Mouse (Mus musculus) MEL (cell line): ENCODE results near the gene Jag2. TPM values are rescaled to one million over a fixed set of nuclear protein-coding genes. Genes with fewer than 3 reads are reported as not detected.

ENCODE experiments used
- DNase-seq: peaks from one replicate; pipeline ENCODE4 v3.0.0; 2011; ENCODE audit warnings: low read depth, low spot score
- H3K27ac ChIP-seq: 2 replicates; pipeline ENCODE4 v1.5.1; 2012; ENCODE audit warnings: low read depth, mild to moderate bottlenecking, control low read depth, low read length, moderate library complexity; ENCODE audit not compliant: control insufficient read depth
- H3K27me3 ChIP-seq, 2 experiments: fragments of 150-350 bp in 1 of 2; sonication (generic) in 1 of 2; 2 replicates each; pipeline ENCODE4 v1.6.1; 2012; ENCODE audit warnings: low read length in 2 of 2, mild to moderate bottlenecking in 2 of 2, improper control_type of control experiment in 1 of 2, moderate library complexity in 1 of 2; ENCODE audit not compliant: insufficient read depth in 2 of 2, control insufficient read depth in 1 of 2
- H3K36me3 ChIP-seq, 2 experiments: 2 replicates each; pipeline ENCODE4 v1.6.1; 2012 to 2014; ENCODE audit warnings: low read length in 2 of 2, improper control_type of control experiment in 1 of 2, inconsistent platforms in 1 of 2, mild to moderate bottlenecking in 1 of 2; ENCODE audit not compliant: insufficient read depth in 2 of 2, control insufficient read depth in 1 of 2
- H3K4me1 ChIP-seq, 2 experiments: fragments of 150-350 bp in 1 of 2; sonication (generic) in 1 of 2; 2 replicates each; pipeline ENCODE4 v1.6.1; 2012; ENCODE audit warnings: low read length in 2 of 2, improper control_type of control experiment in 1 of 2, mild to moderate bottlenecking in 1 of 2; ENCODE audit not compliant: insufficient read depth in 2 of 2, control insufficient read depth in 1 of 2
- H3K4me3 ChIP-seq, 2 experiments: fragments of 150-350 bp in 1 of 2; sonication (generic) in 1 of 2; 2 replicates each; pipeline ENCODE4 v1.5.1; 2012; ENCODE audit warnings: low read depth in 2 of 2, low read length in 2 of 2, mild to moderate bottlenecking in 2 of 2, moderate library complexity in 2 of 2, control low read depth in 1 of 2, improper control_type of control experiment in 1 of 2; ENCODE audit not compliant: control insufficient read depth in 1 of 2, insufficient read depth in 1 of 2
- H3K79me2 ChIP-seq: 2 replicates; pipeline ENCODE4 v1.6.1; 2012; ENCODE audit warnings: mild to moderate bottlenecking, low read length, moderate library complexity; ENCODE audit not compliant: control insufficient read depth, poor library complexity, insufficient read depth
- H3K9ac ChIP-seq: 2 replicates; pipeline ENCODE4 v1.6.1; 2012; ENCODE audit warnings: low read depth, mild to moderate bottlenecking, control low read depth, low read length, moderate library complexity; ENCODE audit not compliant: control insufficient read depth, poor library complexity, severe bottlenecking
- H3K9me3 ChIP-seq: fragments of 150-350 bp; sonication (generic); replicated peaks from 2 replicates; pipeline ENCODE4 v1.6.1; 2012; ENCODE audit warnings: mild to moderate bottlenecking, low read length, improper control_type of control experiment, moderate library complexity; ENCODE audit not compliant: insufficient read depth
- ELF1 ChIP-seq: IDR thresholded peaks from 2 replicates; pipeline ENCODE4 v1.6.1; 2014; ENCODE audit warnings: low read depth, mild to moderate bottlenecking, inconsistent platforms, low read length, improper control_type of control experiment, moderate library complexity
- ETS1 ChIP-seq: IDR thresholded peaks from 2 replicates; pipeline ENCODE4 v1.6.1; 2012; ENCODE audit warnings: low read depth, mild to moderate bottlenecking, inconsistent platforms, low read length, improper control_type of control experiment, moderate library complexity
- HCFC1 ChIP-seq: IDR thresholded peaks from 2 replicates; pipeline ENCODE4 v1.6.1; 2012; ENCODE audit warnings: low read depth, mild to moderate bottlenecking, inconsistent platforms, low read length, improper control_type of control experiment, moderate library complexity
- KAT2A ChIP-seq: conservative IDR thresholded peaks from 2 replicates; pipeline ENCODE4 v1.6.1; 2012; ENCODE audit warnings: low read depth, low read length, improper control_type of control experiment, inconsistent platforms
- MAZ ChIP-seq: IDR thresholded peaks from 2 replicates; pipeline ENCODE4 v1.6.1; 2012; ENCODE audit warnings: low read depth, mild to moderate bottlenecking, inconsistent platforms, low read length, improper control_type of control experiment
- MYB ChIP-seq: IDR thresholded peaks from 2 replicates; pipeline ENCODE4 v1.6.1; 2011; ENCODE audit warnings: mild to moderate bottlenecking, low read depth, low read length, improper control_type of control experiment
- NELFE ChIP-seq: IDR thresholded peaks from 2 replicates; pipeline ENCODE4 v1.6.1; 2011; ENCODE audit warnings: low read depth, low read length, improper control_type of control experiment
- NRF1 ChIP-seq: IDR thresholded peaks from 2 replicates; pipeline ENCODE4 v1.6.1; 2014; ENCODE audit warnings: low read depth, mild to moderate bottlenecking, inconsistent platforms, low read length, improper control_type of control experiment, moderate library complexity; ENCODE audit not compliant: poor library complexity, insufficient read depth, severe bottlenecking
- POLR2A ChIP-seq, 2 experiments: IDR thresholded peaks; 2 replicates each; pipeline ENCODE4 v1.6.1; 2011 to 2012; ENCODE audit warnings: low read length in 2 of 2, mild to moderate bottlenecking in 2 of 2, control low read depth in 1 of 2, improper control_type of control experiment in 1 of 2, low read depth in 1 of 2, moderate library complexity in 1 of 2; ENCODE audit not compliant: control insufficient read depth in 1 of 2, insufficient read depth in 1 of 2, poor library complexity in 1 of 2
- POLR2AphosphoS2 ChIP-seq: IDR thresholded peaks from 2 replicates; pipeline ENCODE4 v1.6.1; 2011; ENCODE audit warnings: low read length, improper control_type of control experiment
- SIN3A ChIP-seq: IDR thresholded peaks from 2 replicates; pipeline ENCODE4 v1.6.1; 2012; ENCODE audit warnings: low read length, improper control_type of control experiment, inconsistent platforms
- TAL1 ChIP-seq: IDR thresholded peaks from 2 replicates; pipeline ENCODE4 v1.6.1; 2012; ENCODE audit warnings: mild to moderate bottlenecking, inconsistent platforms, low read length, moderate library complexity, mixed read lengths
- TBP ChIP-seq: IDR thresholded peaks from 2 replicates; pipeline ENCODE4 v1.8.0; 2011; ENCODE audit warnings: low read depth, low read length, improper control_type of control experiment
- TCF12 ChIP-seq: IDR thresholded peaks from 2 replicates; pipeline ENCODE4 v1.6.1; 2014; ENCODE audit warnings: low read depth, mild to moderate bottlenecking, inconsistent platforms, low read length, improper control_type of control experiment, moderate library complexity
- UBTF ChIP-seq: IDR thresholded peaks from 2 replicates; pipeline ENCODE4 v1.6.1; 2012; ENCODE audit warnings: low read depth, mild to moderate bottlenecking, inconsistent platforms, low read length, improper control_type of control experiment, moderate library complexity, borderline replicate concordance; ENCODE audit not compliant: insufficient read depth
- ZMIZ1 ChIP-seq: IDR thresholded peaks from 2 replicates; pipeline ENCODE4 v1.6.1; 2012; ENCODE audit warnings: low read depth, mild to moderate bottlenecking, inconsistent platforms, low read length, improper control_type of control experiment, moderate library complexity
- polyA plus RNA-seq, 2 experiments: library from polyadenylated mRNA; stranded (reverse) in 1 of 2; unstranded in 1 of 2; fragments of >175 nt in 1 of 2; fragments of >200 nt in 1 of 2; gene quantifications; 2 replicates each; pipeline versions ENCODE4 v1.2.1 to v1.2.4; 2012; ENCODE audit warnings: low replicate concordance in 2 of 2, low read depth in 1 of 2; ENCODE audit not compliant: insufficient read length in 2 of 2, insufficient read depth in 1 of 2, missing spikeins in 1 of 2
- total RNA-seq: library from RNA; depleted of rRNA; stranded (reverse); fragments of 300-350 nt; gene quantifications from 2 replicates; pipeline ENCODE4 v1.2.3, GENCODE M21; 2012

The Jag2 gene
- total and polyA plus RNA-seq, 3 experiments = 1.0 to 3.9 TPM; not detected in 1

DNA sequence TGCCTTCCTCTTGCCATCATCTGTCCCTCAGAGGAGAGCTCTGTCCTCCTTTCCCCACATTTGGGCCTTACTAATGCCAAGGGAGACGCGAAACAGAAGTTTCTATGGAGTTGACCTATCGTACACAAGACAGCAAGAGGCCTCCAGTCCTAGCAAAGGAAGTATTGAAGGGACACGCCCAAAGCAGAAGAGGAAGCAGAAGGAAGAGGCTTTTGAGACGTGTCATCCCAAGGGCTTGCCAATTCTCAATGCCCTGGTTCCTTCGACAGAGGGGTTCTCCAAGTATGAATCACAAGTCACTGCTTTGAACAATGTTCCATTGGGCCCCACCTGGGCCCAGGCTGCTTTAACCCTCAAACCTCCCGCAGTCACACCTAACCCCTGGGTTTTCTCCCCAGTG, 64.8 kb downstream of the Jag2 start (continued):
- peak; percentile 55; the same call in 1 of the 2 replicates for TF ChIP-seq ELF1

DNA sequence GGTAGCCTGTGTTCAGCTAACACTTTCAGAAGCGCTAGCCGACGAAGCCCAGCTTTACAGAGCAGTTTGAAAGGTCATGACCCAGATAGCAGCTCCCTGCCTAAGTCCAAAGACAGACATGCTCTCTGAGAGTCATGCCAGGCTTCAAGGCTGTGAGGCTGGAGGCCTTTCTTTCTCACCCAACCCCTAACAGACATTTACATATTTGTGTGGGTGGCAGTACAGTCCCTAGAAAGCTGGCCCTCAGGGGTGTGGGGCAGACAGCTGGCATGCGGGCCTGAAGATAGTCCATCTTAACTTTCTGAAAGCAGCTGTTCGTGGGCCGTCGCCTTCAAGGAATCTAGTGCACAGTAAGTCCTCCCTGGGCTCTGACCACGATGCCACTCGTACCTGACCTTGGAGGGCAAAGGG, 67.7 kb downstream of the Jag2 start:
- H3K9ac ChIP-seq = no peak overlapping the region
- H3K27ac ChIP-seq = no peak overlapping the region
- H3K9me3 ChIP-seq = no peaks in the 10 kb centered on the region
- H3K36me3 ChIP-seq = peaks cover 0 to 5% of the 10 kb centered on the region in 2 experiments; a peak in 1 of 4 replicates
- TF ChIP-seq TAL1 = 0 out of 2 replicates have a peak, but pooled peaks have one; percentile 6
- peak; percentile 19; the same call in 1 of the 2 replicates for TF ChIP-seq ETS1
- TF ChIP-seq POLR2AphosphoS2 = no peak
- no peaks in the 10 kb centered on the region for H3K79me2 ChIP-seq
- no peak overlapping the region for H3K4me3 ChIP-seq
- H3K27me3 ChIP-seq = no peaks in the 10 kb centered on the region
- peaks cover 5 to 30% of the 10 kb centered on the region in 2 experiments for H3K4me1 ChIP-seq
- DNase-seq = peak; percentile 35

DNA sequence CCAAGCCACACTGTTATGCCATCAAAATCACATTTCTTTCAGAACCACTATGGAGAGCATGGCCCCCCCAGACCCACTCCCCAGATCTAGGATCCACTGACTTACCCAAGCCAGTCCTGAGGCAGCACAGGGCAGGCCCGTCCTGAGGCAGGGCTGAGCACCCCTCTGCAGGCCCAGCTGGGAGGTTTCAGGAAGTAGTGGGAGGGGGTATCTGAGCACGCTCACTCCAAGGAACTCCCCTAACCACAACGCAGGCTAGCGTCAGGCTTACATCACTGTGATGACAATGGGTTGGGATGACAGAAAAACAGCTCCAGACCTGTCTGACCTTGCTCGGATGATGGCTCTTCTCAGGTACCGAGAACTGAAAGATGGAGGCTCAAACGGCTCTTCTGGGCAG, 68.8 kb downstream of the Jag2 start:
- Histone ChIP-seq H3K36me3 (peaks cover 0 to 5% of the 10 kb centered on the region in 2 experiments; a peak in 1 of 4 replicates), H3K79me2 (no peaks in the 10 kb centered on the region), H3K27ac (no peak overlapping the region; the same call in 1 of the 2 replicates), H3K9ac (peak overlapping the region; percentile 50), H3K4me3 (peak overlapping the region; percentile 47 to 73), H3K4me1 (peaks cover 5 to 30% of the 10 kb centered on the region in 2 experiments), H3K27me3 (no peaks in the 10 kb centered on the region), H3K9me3 (no peaks in the 10 kb centered on the region)
- peak; percentile 70 for DNase-seq
- TF ChIP-seq POLR2A (IDR thresholded peaks at IDR 0.05; ENCODE audit: control insufficient read depth in 1 of 2, insufficient read depth in 1 of 2, low read depth in 1 of 2, low read length in 2 of 2, poor library complexity in 1 of 2) = peak in 1 of 2 experiments; percentile 36; a peak in 1 of 4 replicates
- TF ChIP-seq MYB = no peak
- peak; percentile 46; the same call in 1 of the 2 replicates for TF ChIP-seq TCF12
- peak; percentile 39; the same call in 1 of the 2 replicates for TF ChIP-seq TBP
- peak; percentile 75; the same call in 1 of the 2 replicates for TF ChIP-seq MAZ
- TF ChIP-seq UBTF = no peak
- TF ChIP-seq ZMIZ1 = no peak
- TF ChIP-seq HCFC1 = 0 out of 2 replicates have a peak, but pooled peaks have one; percentile 57
- 0 out of 2 replicates have a peak, but pooled peaks have one; percentile 25 for TF ChIP-seq NRF1
- peak; percentile 67; the same call in 1 of the 2 replicates for TF ChIP-seq SIN3A
- peak; percentile 86 for TF ChIP-seq ELF1
- TF ChIP-seq POLR2AphosphoS2 = no peak
- TF ChIP-seq KAT2A = no peak
- TF ChIP-seq ETS1 = peak; percentile 87
- peak; percentile 44 for TF ChIP-seq NELFE
